Mouse (Mus musculus) liver, adult 2 months (tissue): ENCODE results near the gene Cysrt1. TPM values are rescaled to one million over a fixed set of nuclear protein-coding genes. Genes with fewer than 3 reads are reported as not detected.

Experiments
- DNase-seq: peaks from one replicate; pipeline ENCODE4 v3.0.0-alpha.2; 2011; ENCODE audit warnings: low read depth, low spot score; ENCODE audit errors: extremely low read depth
- H3K27ac ChIP-seq: fragments of 200-500 bp; replicated peaks from 2 replicates; pipeline ENCODE4 v1.5.1; 2012; ENCODE audit warnings: low read depth, mild to moderate bottlenecking, control low read depth, inconsistent platforms, low read length; ENCODE audit not compliant: insufficient read depth
- H3K27me3 ChIP-seq: fragments of 200-500 bp; 2 replicates; pipeline ENCODE4 v1.6.1; 2012; ENCODE audit warnings: mild to moderate bottlenecking, moderate library complexity, low read length, inconsistent platforms; ENCODE audit not compliant: control insufficient read depth, insufficient read depth
- H3K36me3 ChIP-seq: fragments of 200-500 bp; 2 replicates; pipeline ENCODE4 v1.6.1; 2012; ENCODE audit warnings: low read length, inconsistent platforms; ENCODE audit not compliant: control insufficient read depth, insufficient read depth
- H3K4me1 ChIP-seq: fragments of 200-500 bp; 2 replicates; pipeline ENCODE4 v1.6.1; 2011; ENCODE audit warnings: low read length; ENCODE audit not compliant: control insufficient read depth, insufficient read depth
- H3K4me3 ChIP-seq: fragments of 200-500 bp; 2 replicates; pipeline ENCODE4 v1.5.1; 2011; ENCODE audit warnings: low read depth, mild to moderate bottlenecking, control low read depth, low read length, moderate library complexity; ENCODE audit not compliant: insufficient read depth
- H3K79me2 ChIP-seq: fragments of 200-500 bp; 2 replicates; pipeline ENCODE4 v1.6.1; 2012; ENCODE audit warnings: inconsistent platforms, mild to moderate bottlenecking, low read length, moderate library complexity; ENCODE audit not compliant: control insufficient read depth, insufficient read depth
- H3K9ac ChIP-seq: fragments of 200-500 bp; 2 replicates; pipeline ENCODE4 v1.6.1; 2012; ENCODE audit warnings: low read depth, mild to moderate bottlenecking, control low read depth, inconsistent platforms, low read length
- CTCF ChIP-seq: fragments of 200-500 bp; IDR thresholded peaks from 2 replicates; pipeline ENCODE4 v1.5.1; 2011; ENCODE audit warnings: low read depth, low read length, control low read depth
- POLR2A ChIP-seq: fragments of 200-500 bp; IDR thresholded peaks from 2 replicates; pipeline ENCODE4 v1.6.1; 2011; ENCODE audit warnings: low read length, control low read depth; ENCODE audit not compliant: insufficient read depth; ENCODE audit errors: extremely low read depth
- WGBS: fragments of 180-500 bp; shearing (Covaris S2); methylation state at CpG from one replicate; pipeline ENCODE4 v1.1.7; 2018; 5-methylcytosine and 5-hydroxymethylcytosine counted together
- polyA plus RNA-seq: library from polyadenylated mRNA; depleted of rRNA; stranded (reverse); fragments of >200 nt; gene quantifications from 2 replicates; pipeline ENCODE4 v1.2.3, GENCODE M21; 2012
- total RNA-seq: library from RNA; depleted of rRNA; stranded (reverse); fragments of >200 nt; gene quantifications from 2 replicates; pipeline ENCODE4 v1.2.3, GENCODE M21; 2014

Cysrt1 gene
- total and polyA plus RNA-seq, 2 experiments, result not detected

DNA sequence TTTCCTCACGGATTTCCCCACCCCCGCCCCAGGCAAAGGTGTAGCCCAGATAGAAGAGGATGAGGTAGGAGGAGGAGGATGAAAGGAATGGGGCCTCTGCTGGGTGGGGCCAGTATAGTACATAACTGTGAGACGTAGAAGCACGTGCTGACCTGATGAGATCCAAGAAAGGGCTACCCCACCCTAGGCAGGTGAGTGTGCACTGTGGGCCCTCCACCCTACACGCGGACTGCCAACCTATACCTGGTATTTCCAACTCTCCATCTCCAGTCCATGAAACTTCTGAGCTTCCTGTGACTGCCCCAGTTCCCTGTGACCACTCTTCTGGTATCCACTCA, 845 bp downstream of the Cysrt1 start:
- TF ChIP-seq CTCF (no peak), POLR2A (no peak)
- H3K9ac ChIP-seq, result no peak overlapping the region
- 0 out of 2 replicates have a peak, but pooled peaks cover 7% of the 10 kb centered on the region for H3K27me3 ChIP-seq
- H3K27ac ChIP-seq, result no peak overlapping the region
- H3K4me1 ChIP-seq, result peaks cover 4% of the 10 kb centered on the region; the same call in 1 of the 2 replicates
- H3K36me3 ChIP-seq, result no peaks in the 10 kb centered on the region
- 17% methylated on average over 6 of the region's 6 CpGs for WGBS
- no peak overlapping the region for H3K4me3 ChIP-seq
- no peaks in the 10 kb centered on the region; the same call in 1 of the 2 replicates for H3K79me2 ChIP-seq
- no peak for DNase-seq

DNA sequence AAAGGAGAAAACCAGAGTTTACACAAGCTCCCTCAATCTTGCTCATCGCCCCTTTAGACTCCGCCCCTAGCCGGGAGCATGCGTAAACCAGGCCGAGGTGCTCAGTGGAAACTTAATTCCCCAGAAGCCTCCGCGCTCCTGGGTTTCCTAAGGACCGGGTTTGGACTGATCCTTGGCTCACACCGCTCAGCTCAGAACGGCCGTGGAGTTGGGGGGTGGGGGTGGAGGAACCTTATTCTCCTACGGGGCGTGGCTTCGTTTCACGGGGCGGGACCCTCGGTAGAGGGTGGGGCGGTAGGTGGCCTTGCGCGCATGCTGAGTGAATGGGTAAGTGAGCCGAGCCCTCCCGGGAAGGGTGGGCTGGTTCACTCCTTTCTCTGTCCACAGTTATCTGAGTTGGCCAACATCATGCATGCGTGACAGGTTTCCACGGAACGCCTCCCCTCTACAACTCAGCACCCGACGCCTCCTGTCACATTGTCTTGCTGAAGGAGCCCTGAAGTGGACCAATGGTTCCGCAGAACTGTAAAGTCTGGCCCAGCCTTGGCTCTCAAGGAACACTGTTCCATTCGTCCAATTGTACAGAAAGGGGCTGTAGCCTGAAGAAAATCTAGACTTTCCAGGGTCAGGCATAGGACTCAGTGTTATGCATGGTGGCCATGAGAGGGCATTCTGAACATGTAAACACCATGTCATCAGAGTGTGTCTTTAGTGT, 1.4 kb downstream of the Cysrt1 start:
- Histone ChIP-seq H3K27ac (no peak overlapping the region), H3K9ac (peak overlapping the region; percentile 6; the same call in 1 of the 2 replicates), H3K36me3 (no peaks in the 10 kb centered on the region), H3K79me2 (no peaks in the 10 kb centered on the region; the same call in 1 of the 2 replicates), H3K27me3 (0 out of 2 replicates have a peak, but pooled peaks cover 7% of the 10 kb centered on the region), H3K4me3 (peak overlapping the region; percentile 36; the same call in 1 of the 2 replicates), H3K4me1 (peaks cover 4% of the 10 kb centered on the region; the same call in 1 of the 2 replicates)
- WGBS, result 4% methylated on average over 29 of the region's 29 CpGs
- TF ChIP-seq POLR2A (no peak), CTCF (no peak)
- DNase-seq, result no peak

GRCm38 (mm10) chr2:25240310-25240709, 1.9 kb downstream of the Cysrt1 start:
- H3K4me3 ChIP-seq, result no peak overlapping the region
- no peaks in the 10 kb centered on the region for H3K79me2 ChIP-seq
- no peak overlapping the region for H3K27ac ChIP-seq
- no peaks in the 10 kb centered on the region for H3K36me3 ChIP-seq
- WGBS, result 71% methylated on average over 8 of the region's 8 CpGs
- H3K27me3 ChIP-seq, result 0 out of 2 replicates have a peak, but pooled peaks cover 7% of the 10 kb centered on the region
- no peak overlapping the region for H3K9ac ChIP-seq
- DNase-seq, result no peak
- peaks cover 4% of the 10 kb centered on the region; the same call in 1 of the 2 replicates for H3K4me1 ChIP-seq
- TF ChIP-seq CTCF (no peak), POLR2A (no peak)

DNA sequence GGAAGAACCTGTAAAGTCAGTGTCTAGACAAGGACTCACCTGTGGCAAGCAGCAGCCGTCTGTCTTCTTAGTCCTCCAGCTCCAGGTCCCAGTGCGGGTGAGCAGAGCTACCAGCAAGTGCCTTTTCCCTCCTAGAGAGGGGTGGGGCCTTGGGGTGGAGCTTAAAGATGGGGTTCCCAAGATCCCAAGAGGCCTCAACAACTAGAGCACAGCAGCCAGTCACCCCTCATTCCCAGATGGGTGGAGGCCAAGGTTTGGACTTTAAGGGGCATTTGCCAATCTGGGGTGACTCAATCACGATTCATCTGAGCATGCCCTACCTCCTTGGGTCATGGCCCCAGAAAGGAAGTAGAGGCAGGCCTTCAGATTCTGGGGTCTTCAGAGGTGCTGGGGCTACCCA, 2.5 kb downstream of the Cysrt1 start:
- H3K36me3 ChIP-seq, result no peaks in the 10 kb centered on the region
- H3K4me1 ChIP-seq, result peaks cover 4% of the 10 kb centered on the region; the same call in 1 of the 2 replicates
- DNase-seq, result no peak
- no peak overlapping the region for H3K27ac ChIP-seq
- H3K27me3 ChIP-seq, result 0 out of 2 replicates have a peak, but pooled peaks cover 7% of the 10 kb centered on the region
- H3K9ac ChIP-seq, result no peak overlapping the region
- TF ChIP-seq CTCF (no peak), POLR2A (no peak)
- H3K4me3 ChIP-seq, result no peak overlapping the region
- H3K79me2 ChIP-seq, result no peaks in the 10 kb centered on the region
- WGBS, result 83% methylated on average over 3 of the region's 3 CpGs

- no peak overlapping the region for H3K9ac ChIP-seq
- no peaks in the 10 kb centered on the region for H3K79me2 ChIP-seq
- H3K4me3 ChIP-seq, result no peak overlapping the region
- TF ChIP-seq POLR2A (no peak), CTCF (no peak)
- no peak for DNase-seq
- H3K4me1 ChIP-seq, result peaks cover 4% of the 10 kb centered on the region; the same call in 1 of the 2 replicates
- H3K27ac ChIP-seq, result no peak overlapping the region
- H3K27me3 ChIP-seq, result 0 out of 2 replicates have a peak, but pooled peaks cover 7% of the 10 kb centered on the region
- H3K36me3 ChIP-seq, result no peaks in the 10 kb centered on the region
Observed at GRCm38 (mm10) chr2:25238106-25238505, 4.1 kb downstream of the Cysrt1 start.

DNA sequence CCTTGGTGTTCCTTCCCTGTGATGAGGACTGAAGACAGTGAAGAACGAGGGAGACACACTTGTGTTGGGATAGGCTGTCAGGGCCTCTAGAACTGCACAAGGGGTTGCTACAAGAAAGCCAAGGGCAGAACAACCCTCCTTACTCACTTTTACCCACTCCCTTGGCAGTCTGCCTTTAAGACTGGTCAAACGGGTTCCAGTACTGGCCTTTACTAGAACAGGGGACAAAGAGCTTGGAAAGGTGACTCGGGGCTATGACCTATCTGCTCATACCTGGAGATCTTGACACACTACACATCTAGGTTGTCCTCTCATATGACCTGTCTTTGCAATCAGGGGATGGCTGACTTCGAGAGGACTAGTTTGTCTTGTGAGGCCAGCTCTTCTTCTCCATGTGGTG, 4.7 kb downstream of the Cysrt1 start:
- Histone ChIP-seq H3K4me1 (peaks cover 4% of the 10 kb centered on the region; the same call in 1 of the 2 replicates), H3K27me3 (0 out of 2 replicates have a peak, but pooled peaks cover 7% of the 10 kb centered on the region)

More for the DNA sequence above, 4.7 kb downstream of the Cysrt1 start:
- no peak for TF ChIP-seq CTCF
- no peak for TF ChIP-seq POLR2A
- H3K9ac ChIP-seq, result no peak overlapping the region
- H3K27ac ChIP-seq, result no peak overlapping the region
- WGBS, result 58% methylated on average over 4 of the region's 4 CpGs
- no peaks in the 10 kb centered on the region for H3K36me3 ChIP-seq
- H3K79me2 ChIP-seq, result no peaks in the 10 kb centered on the region
- DNase-seq, result no peak
- no peak overlapping the region for H3K4me3 ChIP-seq
